Mouse (Mus musculus): ENCODE results near the gene Ccdc47. TPM values are rescaled to one million over a fixed set of nuclear protein-coding genes. Genes with fewer than 3 reads are reported as not detected.
A peak's percentile ranks its signal among the peaks of the same experiment; 100 is the strongest.

The Ccdc47 gene
- polyA plus RNA-seq, 1 experiment from 2014 or later: 97.3 TPM

DNA sequence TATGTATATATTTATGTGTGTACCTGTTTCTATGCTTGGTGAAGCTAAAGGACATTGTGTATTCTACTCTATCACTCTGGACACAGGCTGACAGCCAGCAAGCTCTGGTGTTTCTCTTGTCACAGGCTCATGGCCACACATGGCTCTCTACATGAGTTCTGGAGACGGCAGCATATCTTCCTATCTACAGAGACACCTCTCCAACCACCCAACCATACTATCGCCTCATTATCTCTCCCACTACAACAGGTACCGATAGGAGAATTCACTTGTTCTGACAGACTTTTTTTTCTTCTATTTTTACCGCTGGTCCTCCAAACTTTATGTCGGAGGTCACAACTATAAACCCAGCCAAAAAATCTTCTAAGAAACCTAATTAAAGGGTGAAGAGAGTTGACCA is 23.9 kb downstream of the Ccdc47 start:
- H3K27me3 ChIP-seq (replicated peaks; ENCODE audit: control insufficient read depth, insufficient read depth, low read length): no peaks in the 10 kb centered on the region
- H3K4me1 ChIP-seq (ENCODE audit: control insufficient read depth, insufficient read depth, low read length): peaks cover 8% of the 10 kb centered on the region
- no peaks in the 10 kb centered on the region for H3K9me3 ChIP-seq (ENCODE audit: control insufficient read depth, low read length)
- whole genome bisulfite sequencing: 77% methylated on average over 5 of the region's 5 CpGs
- no peak for ATAC-seq
- H3K36me3 ChIP-seq (ENCODE audit: control insufficient read depth, insufficient read depth, low read length): no peaks in the 10 kb centered on the region
- peak overlapping the region; percentile 86; the same call in 1 of the 2 replicates for H3K4me3 ChIP-seq (ENCODE audit: low read length)
- peak overlapping the region; percentile 79; the same call in 1 of the 2 replicates for H3K9ac ChIP-seq (ENCODE audit: low read depth, low read length)
- H3K4me2 ChIP-seq (ENCODE audit: low read depth, low read length): peak overlapping the region; percentile 72; the same call in 1 of the 2 replicates
- no peak overlapping the region for H3K27ac ChIP-seq (ENCODE audit: low read length)

DNA sequence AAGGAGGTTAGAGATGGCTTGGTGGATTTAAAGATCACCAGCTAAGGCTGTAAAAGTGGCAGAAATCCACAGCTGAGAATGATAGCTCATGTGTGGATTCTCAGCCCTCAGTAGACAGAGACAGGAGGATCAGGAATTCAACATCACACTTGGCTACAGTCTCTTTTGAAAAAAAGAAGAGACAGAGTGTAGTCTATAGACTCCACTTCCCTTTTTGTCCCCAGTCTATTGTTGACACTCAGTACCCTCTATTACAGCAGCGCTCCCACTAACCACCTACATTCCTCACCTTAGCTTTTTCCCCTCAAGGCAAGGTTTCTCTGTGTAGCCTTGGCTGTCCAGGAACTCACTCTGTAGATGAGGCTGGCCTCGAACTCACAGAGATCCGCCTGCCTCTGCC is 24.4 kb downstream of the Ccdc47 start:
- Histone ChIP-seq H3K27me3 (replicated peaks; ENCODE audit: control insufficient read depth, insufficient read depth, low read length) (no peaks in the 10 kb centered on the region), H3K4me3 (ENCODE audit: low read length) (no peak overlapping the region), H3K9me3 (ENCODE audit: control insufficient read depth, low read length) (no peaks in the 10 kb centered on the region), H3K36me3 (ENCODE audit: control insufficient read depth, insufficient read depth, low read length) (no peaks in the 10 kb centered on the region), H3K4me1 (ENCODE audit: control insufficient read depth, insufficient read depth, low read length) (peaks cover 8% of the 10 kb centered on the region), H3K9ac (ENCODE audit: low read depth, low read length) (no peak overlapping the region), H3K27ac (ENCODE audit: low read length) (no peak overlapping the region), H3K4me2 (ENCODE audit: low read depth, low read length) (no peak overlapping the region)
- WGBS: 96% methylated on average over 3 of the region's 3 CpGs
- no peak for ATAC-seq

DNA sequence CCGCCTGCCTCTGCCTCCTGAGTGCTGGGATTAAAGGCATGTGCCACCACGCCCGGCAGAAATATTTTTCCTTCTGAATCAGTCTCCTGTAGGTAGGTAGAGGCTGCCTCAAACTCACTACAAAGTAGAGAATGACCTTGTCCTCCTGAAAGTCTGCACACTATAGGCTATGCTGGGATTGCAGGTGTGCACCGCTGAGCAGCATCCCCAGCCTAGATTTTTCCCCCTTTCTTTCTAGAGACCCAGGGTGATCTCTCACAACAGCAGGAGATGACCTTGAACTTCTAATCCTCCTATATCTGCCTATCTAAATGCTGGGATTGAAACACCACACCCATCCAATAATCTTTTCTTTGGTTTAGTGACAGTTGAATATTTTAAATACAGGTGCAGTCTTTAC is 28.8 kb downstream of the Ccdc47 start:
- Histone ChIP-seq H3K9ac (ENCODE audit: low read depth, low read length) (no peak overlapping the region), H3K4me3 (ENCODE audit: low read length) (no peak overlapping the region), H3K27ac (ENCODE audit: low read length) (no peak overlapping the region), H3K4me1 (ENCODE audit: control insufficient read depth, insufficient read depth, low read length) (peaks cover 3% of the 10 kb centered on the region; the same call in 1 of the 2 replicates), H3K4me2 (ENCODE audit: low read depth, low read length) (no peak overlapping the region), H3K27me3 (replicated peaks; ENCODE audit: control insufficient read depth, insufficient read depth, low read length) (no peaks in the 10 kb centered on the region), H3K9me3 (ENCODE audit: control insufficient read depth, low read length) (no peaks in the 10 kb centered on the region), H3K36me3 (ENCODE audit: control insufficient read depth, insufficient read depth, low read length) (no peaks in the 10 kb centered on the region)
- no peak for ATAC-seq
- WGBS: 94% methylated on average over 4 of the region's 4 CpGs

DNA sequence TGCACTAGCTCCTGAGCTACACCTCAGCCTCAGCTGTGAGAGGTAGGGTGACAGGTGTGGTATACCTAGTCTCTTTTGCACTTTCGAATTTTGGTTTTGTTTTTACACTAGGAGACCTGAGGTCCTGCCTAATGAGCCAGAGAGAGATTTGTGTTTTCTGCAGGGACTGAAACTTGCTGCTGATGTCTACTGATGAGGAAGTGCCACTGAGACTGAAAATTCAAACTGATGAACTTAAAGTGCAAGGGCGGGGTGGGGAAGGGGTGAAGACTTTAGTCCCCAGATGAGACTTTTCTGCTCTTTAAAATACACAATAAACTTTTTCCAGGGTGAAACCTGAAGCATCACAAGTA is 35.7 kb downstream of the Ccdc47 start:
- Histone ChIP-seq H3K4me2 (ENCODE audit: low read depth, low read length) (no peak overlapping the region), H3K9me3 (ENCODE audit: control insufficient read depth, low read length) (no peaks in the 10 kb centered on the region), H3K4me3 (ENCODE audit: low read length) (no peak overlapping the region), H3K4me1 (ENCODE audit: control insufficient read depth, insufficient read depth, low read length) (no peaks in the 10 kb centered on the region), H3K27ac (ENCODE audit: low read length) (no peak overlapping the region), H3K9ac (ENCODE audit: low read depth, low read length) (no peak overlapping the region), H3K36me3 (ENCODE audit: control insufficient read depth, insufficient read depth, low read length) (no peaks in the 10 kb centered on the region), H3K27me3 (replicated peaks; ENCODE audit: control insufficient read depth, insufficient read depth, low read length) (no peaks in the 10 kb centered on the region)
- no peak for ATAC-seq
- 90% methylated on average over 2 of the region's 2 CpGs for WGBS

DNA sequence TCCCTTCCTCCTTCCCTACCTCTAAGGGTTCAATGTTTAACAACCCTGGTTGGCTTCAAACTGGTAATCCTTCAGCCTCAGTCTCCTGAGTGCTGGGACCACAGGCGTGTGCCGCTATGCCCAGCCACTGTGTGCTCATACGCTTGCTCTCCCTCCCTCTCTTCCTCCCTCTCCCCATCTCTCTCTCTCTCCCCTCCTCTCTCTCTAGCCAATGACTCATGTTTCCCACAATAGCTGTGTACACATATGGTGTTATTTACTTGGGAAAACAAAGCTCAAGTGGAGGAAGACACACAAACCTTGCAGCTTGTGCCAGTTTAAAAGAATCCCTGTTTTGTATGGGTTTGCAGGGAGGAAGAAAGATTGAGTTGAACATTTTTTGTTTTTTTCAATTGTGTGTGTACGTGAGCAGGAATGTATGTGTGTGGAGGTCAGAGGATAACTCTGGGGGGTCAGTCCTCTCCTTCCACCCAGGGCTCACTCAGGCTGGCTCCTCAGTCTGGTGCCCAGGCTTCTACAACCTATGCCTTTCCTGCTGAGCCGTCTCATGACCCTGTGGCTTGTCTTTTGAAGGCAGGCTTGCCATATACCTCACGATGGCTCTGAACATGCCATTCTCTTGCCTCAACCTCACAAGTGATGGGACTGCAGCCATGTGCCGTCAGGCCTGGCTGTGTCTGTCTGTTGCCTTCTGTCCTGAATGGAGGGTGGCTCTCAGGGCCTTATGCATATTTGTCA is 36.3 kb downstream of the Ccdc47 start:
- Histone ChIP-seq H3K4me2 (ENCODE audit: low read depth, low read length) (no peak overlapping the region), H3K27ac (ENCODE audit: low read length) (no peak overlapping the region), H3K36me3 (ENCODE audit: control insufficient read depth, insufficient read depth, low read length) (no peaks in the 10 kb centered on the region), H3K27me3 (replicated peaks; ENCODE audit: control insufficient read depth, insufficient read depth, low read length) (no peaks in the 10 kb centered on the region), H3K9ac (ENCODE audit: low read depth, low read length) (no peak overlapping the region), H3K9me3 (ENCODE audit: control insufficient read depth, low read length) (no peaks in the 10 kb centered on the region), H3K4me3 (ENCODE audit: low read length) (no peak overlapping the region), H3K4me1 (ENCODE audit: control insufficient read depth, insufficient read depth, low read length) (no peaks in the 10 kb centered on the region)
- WGBS: 72% methylated on average over 7 of the region's 7 CpGs
- no peak for ATAC-seq

DNA sequence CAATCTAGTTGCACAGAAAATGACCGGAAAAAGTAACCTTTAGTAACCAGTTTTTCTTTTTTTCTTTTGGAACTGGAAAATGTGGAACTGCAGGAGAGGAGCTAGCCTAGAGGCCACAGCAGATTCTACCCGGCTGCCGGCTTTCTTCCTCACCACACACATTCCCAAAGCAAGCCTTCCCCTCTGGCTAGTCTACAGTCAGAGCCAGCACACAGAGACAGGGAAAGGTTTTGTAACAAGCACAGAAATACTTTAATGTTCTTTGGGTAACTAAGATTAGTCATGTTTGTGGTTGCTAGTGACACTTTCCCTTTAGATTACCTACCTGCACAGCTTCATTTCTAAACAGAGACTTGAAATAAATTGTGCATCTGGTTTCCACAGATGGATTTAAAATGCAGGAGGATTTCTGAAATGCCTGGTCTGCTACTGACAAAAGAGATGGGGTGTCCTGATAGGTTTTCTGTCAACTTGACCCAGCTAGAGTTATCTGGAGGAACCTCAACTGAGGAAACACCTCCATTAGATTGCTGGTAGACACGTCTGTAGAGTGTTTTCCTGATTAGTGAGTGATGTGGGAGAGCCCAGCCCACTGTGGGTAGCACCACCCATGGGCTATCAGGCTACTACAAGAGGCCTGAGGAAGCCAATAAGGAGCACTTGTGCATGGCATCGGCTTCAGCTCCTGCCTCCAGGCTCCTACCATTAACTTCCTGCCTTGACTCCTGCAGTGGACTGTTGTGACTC is 37.9 kb downstream of the Ccdc47 start:
- 66% methylated on average over 5 of the region's 5 CpGs for WGBS
- ATAC-seq: no peak

DNA sequence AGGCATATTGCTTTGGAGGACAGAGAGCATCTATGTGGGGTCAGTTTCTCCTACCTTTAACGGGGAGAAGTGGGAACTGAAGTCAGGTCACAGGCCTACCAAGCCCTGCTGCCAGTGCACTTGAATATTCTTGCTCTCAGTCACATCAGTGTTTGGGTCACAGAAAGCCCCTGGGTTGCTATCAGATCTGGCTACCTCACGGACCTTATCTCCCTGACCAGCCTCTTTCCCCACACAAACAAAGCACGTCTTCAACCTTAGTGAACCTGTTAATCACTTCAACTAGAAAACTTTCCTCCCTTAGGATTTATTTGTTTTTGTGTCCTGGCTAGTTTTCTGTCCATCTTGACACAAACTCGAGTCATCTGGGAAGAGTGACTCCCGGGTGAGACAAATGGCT is 39.8 kb downstream of the Ccdc47 start:
- Histone ChIP-seq H3K9ac (ENCODE audit: low read depth, low read length) (no peak overlapping the region), H3K27me3 (replicated peaks; ENCODE audit: control insufficient read depth, insufficient read depth, low read length) (no peaks in the 10 kb centered on the region), H3K4me3 (ENCODE audit: low read length) (no peak overlapping the region), H3K4me2 (ENCODE audit: low read depth, low read length) (no peak overlapping the region), H3K4me1 (ENCODE audit: control insufficient read depth, insufficient read depth, low read length) (no peaks in the 10 kb centered on the region), H3K36me3 (ENCODE audit: control insufficient read depth, insufficient read depth, low read length) (no peaks in the 10 kb centered on the region), H3K9me3 (ENCODE audit: control insufficient read depth, low read length) (no peaks in the 10 kb centered on the region), H3K27ac (ENCODE audit: low read length) (no peak overlapping the region)
- ATAC-seq: no peak
- 74% methylated on average over 5 of the region's 5 CpGs for WGBS

More for the DNA sequence above, 37.9 kb downstream of the Ccdc47 start:
- H3K27me3 ChIP-seq (replicated peaks; ENCODE audit: control insufficient read depth, insufficient read depth, low read length): no peaks in the 10 kb centered on the region
- no peaks in the 10 kb centered on the region for H3K9me3 ChIP-seq (ENCODE audit: control insufficient read depth, low read length)
- no peaks in the 10 kb centered on the region for H3K4me1 ChIP-seq (ENCODE audit: control insufficient read depth, insufficient read depth, low read length)
- no peak overlapping the region for H3K4me2 ChIP-seq (ENCODE audit: low read depth, low read length)
- H3K27ac ChIP-seq (ENCODE audit: low read length): no peak overlapping the region
- H3K36me3 ChIP-seq (ENCODE audit: control insufficient read depth, insufficient read depth, low read length): no peaks in the 10 kb centered on the region
- H3K9ac ChIP-seq (ENCODE audit: low read depth, low read length): no peak overlapping the region
- H3K4me3 ChIP-seq (ENCODE audit: low read length): no peak overlapping the region

DNA sequence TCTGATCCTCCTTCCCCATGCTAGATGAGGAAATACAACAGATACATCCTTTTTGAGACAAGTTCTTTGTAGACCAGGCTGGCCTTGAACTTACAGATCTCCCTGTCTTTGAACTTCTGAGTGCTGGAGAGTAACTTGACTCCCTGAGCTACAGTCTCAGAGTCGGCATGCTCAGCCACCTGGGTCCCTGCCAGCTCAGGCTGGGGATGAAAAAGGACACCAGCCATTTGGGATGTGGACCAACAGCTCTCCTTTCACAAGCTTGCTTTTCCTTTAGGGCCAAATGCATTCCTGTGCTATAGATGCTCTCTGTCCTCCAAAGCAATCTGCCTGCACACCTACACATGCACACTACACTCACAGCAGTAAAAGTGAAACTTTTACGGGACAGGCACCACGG is 41.1 kb downstream of the Ccdc47 start:
- no peak overlapping the region for H3K4me2 ChIP-seq (ENCODE audit: low read depth, low read length)
- no peak overlapping the region for H3K4me3 ChIP-seq (ENCODE audit: low read length)
- no peak overlapping the region for H3K9ac ChIP-seq (ENCODE audit: low read depth, low read length)
- no peaks in the 10 kb centered on the region for H3K36me3 ChIP-seq (ENCODE audit: control insufficient read depth, insufficient read depth, low read length)
- no peak for ATAC-seq
- no peaks in the 10 kb centered on the region for H3K27me3 ChIP-seq (replicated peaks; ENCODE audit: control insufficient read depth, insufficient read depth, low read length)
- H3K27ac ChIP-seq (ENCODE audit: low read length): no peak overlapping the region
- no peaks in the 10 kb centered on the region for H3K4me1 ChIP-seq (ENCODE audit: control insufficient read depth, insufficient read depth, low read length)
- 55% methylated on average over 3 of the region's 3 CpGs for WGBS
- no peaks in the 10 kb centered on the region for H3K9me3 ChIP-seq (ENCODE audit: control insufficient read depth, low read length)

DNA sequence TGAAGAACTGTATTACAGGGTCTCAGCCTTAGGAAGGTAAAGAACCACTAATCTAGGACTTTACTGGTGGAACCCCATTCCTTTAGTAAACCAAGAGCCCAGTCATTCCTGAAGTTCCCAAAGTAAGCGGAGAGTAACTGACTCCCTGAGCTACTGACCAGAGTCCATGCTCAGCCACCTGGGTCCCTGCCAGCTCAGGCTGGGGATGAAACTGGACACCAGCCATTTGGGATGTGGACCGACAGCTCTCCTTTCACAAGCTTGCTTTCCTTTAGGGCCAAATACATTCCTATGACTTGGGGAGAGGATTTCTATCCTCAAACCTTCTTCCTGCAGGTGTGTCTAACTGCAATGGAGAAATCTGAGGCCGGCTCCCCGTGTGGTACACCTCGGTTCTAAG is 41.8 kb downstream of the Ccdc47 start:
- H3K4me1 ChIP-seq (ENCODE audit: control insufficient read depth, insufficient read depth, low read length): no peaks in the 10 kb centered on the region
- H3K36me3 ChIP-seq (ENCODE audit: control insufficient read depth, insufficient read depth, low read length): no peaks in the 10 kb centered on the region
- 73% methylated on average over 5 of the region's 5 CpGs for WGBS
- no peak overlapping the region for H3K4me2 ChIP-seq (ENCODE audit: low read depth, low read length)
- no peak for ATAC-seq
- H3K27me3 ChIP-seq (replicated peaks; ENCODE audit: control insufficient read depth, insufficient read depth, low read length): no peaks in the 10 kb centered on the region
- no peaks in the 10 kb centered on the region for H3K9me3 ChIP-seq (ENCODE audit: control insufficient read depth, low read length)
- no peak overlapping the region for H3K4me3 ChIP-seq (ENCODE audit: low read length)
- H3K9ac ChIP-seq (ENCODE audit: low read depth, low read length): no peak overlapping the region
- no peak overlapping the region for H3K27ac ChIP-seq (ENCODE audit: low read length)
